Mouse (Mus musculus) forelimb bud, embryonic 11.5 days (tissue): Measurements from ENCODE around the gene Cfap126.
"Not testable (repeated sequence)": the region's sequence is repeated elsewhere in the genome, so short reads cannot be mapped to it uniquely, and the experiment has no call there.

Experiments
- DNase-seq: peaks from one replicate; pipeline ENCODE4 v3.0.0-alpha.2; 2012; ENCODE audit warnings: low read depth, low spot score

The Cfap126 gene

GRCm38 (mm10) chr1:171124398-171124797, 10.7 kb downstream of the Cfap126 start:
- DNase-seq = no peak

GRCm38 (mm10) chr1:171129251-171129650, 15.5 kb downstream of the Cfap126 start:
- DNase-seq = no peak

- DNase-seq = no peak
Observed at GRCm38 (mm10) chr1:171130971-171131370, 17.3 kb downstream of the Cfap126 start.

GRCm38 (mm10) chr1:171135600-171135999, 21.9 kb downstream of the Cfap126 start:
- DNase-seq = no peak

GRCm38 (mm10) chr1:171137486-171138155, 23.9 kb downstream of the Cfap126 start:
- not testable (repeated sequence) for DNase-seq

- not testable (repeated sequence) for DNase-seq
Observed at GRCm38 (mm10) chr1:171142981-171143380, 29.3 kb downstream of the Cfap126 start.

GRCm38 (mm10) chr1:171149974-171150760, 36.4 kb downstream of the Cfap126 start, which contains the start of the genes Sdhc and Mpz:
Gene Sdhc (minus strand): TSS chr1:171150603.
Gene Mpz (plus strand): TSS chr1:171150711.
- DNase-seq = peak; percentile 93

GRCm38 (mm10) chr1:171150838-171151391, 37.2 kb downstream of the Cfap126 start:
- DNase-seq = no peak

GRCm38 (mm10) chr1:171151966-171152365, 38.2 kb downstream of the Cfap126 start:
- DNase-seq = no peak

- DNase-seq = no peak
Observed at GRCm38 (mm10) chr1:171156644-171157043, 42.9 kb downstream of the Cfap126 start.

GRCm38 (mm10) chr1:171157965-171158364, 44.2 kb downstream of the Cfap126 start:
- no peak for DNase-seq

- DNase-seq = no peak
Observed at GRCm38 (mm10) chr1:171159485-171159975, 45.8 kb downstream of the Cfap126 start.

GRCm38 (mm10) chr1:171162526-171162925, 48.8 kb downstream of the Cfap126 start:
- DNase-seq = no peak

GRCm38 (mm10) chr1:171164258-171164657, 50.5 kb downstream of the Cfap126 start:
- DNase-seq = no peak

GRCm38 (mm10) chr1:171165629-171166345, 52.1 kb downstream of the Cfap126 start:
- no peak for DNase-seq

GRCm38 (mm10) chr1:171168906-171169305, 55.2 kb downstream of the Cfap126 start:
- DNase-seq = no peak

- DNase-seq = no peak
Observed at GRCm38 (mm10) chr1:171169913-171170312, 56.2 kb downstream of the Cfap126 start.

GRCm38 (mm10) chr1:171171138-171171537, 57.4 kb downstream of the Cfap126 start:
- no peak for DNase-seq

GRCm38 (mm10) chr1:171172779-171173178, 59.1 kb downstream of the Cfap126 start:
- no peak for DNase-seq
